Mouse (Mus musculus) CH12.LX (cell line): ENCODE measurements at regions not wholly inside any gene's neighbourhood (a gene's known extent, or its start where the extent isn't known, plus 50 kb on each side); places are given as distances from the start of the nearest gene placed in this dataset.
A peak's percentile ranks its signal among the peaks of the same experiment; 100 is the strongest.
"Not testable (repeated sequence)": the region's sequence is repeated elsewhere in the genome, so short reads cannot be mapped to it uniquely, and the experiment has no call there.

Source experiments
- DNase-seq: peaks from one replicate; pipeline ENCODE4 v3.0.0-alpha.2; 2013; ENCODE audit errors: extremely low read depth
- H3K27ac ChIP-seq: 2 replicates; pipeline ENCODE4 v1.5.1; 2012; ENCODE audit warnings: low read depth, mild to moderate bottlenecking, control low read depth, moderate library complexity; ENCODE audit not compliant: insufficient read depth
- H3K27me3 ChIP-seq: replicated peaks from 2 replicates; pipeline ENCODE3; 2012; ENCODE audit warnings: inconsistent platforms
- H3K36me3 ChIP-seq, 2 experiments: replicated peaks in 1 of 2; 2 replicates each; pipeline versions ENCODE3 to v1.6.1; 2012; ENCODE audit warnings: inconsistent platforms in 1 of 2, low read length in 1 of 2, mild to moderate bottlenecking in 1 of 2, mixed read lengths in 1 of 2, moderate library complexity in 1 of 2; ENCODE audit not compliant: control insufficient read depth in 1 of 2, insufficient read depth in 1 of 2
- H3K4me1 ChIP-seq, 2 experiments: 2 replicates each; pipeline ENCODE4 v1.6.1; 2012; ENCODE audit warnings: inconsistent platforms in 1 of 2, moderate library complexity in 1 of 2; ENCODE audit not compliant: insufficient read depth in 2 of 2, control insufficient read depth in 1 of 2
- H3K4me2 ChIP-seq: 2 replicates; pipeline ENCODE4 v1.6.1; 2012; ENCODE audit warnings: low read depth, mild to moderate bottlenecking, control low read depth; ENCODE audit not compliant: poor library complexity, insufficient read depth, severe bottlenecking
- H3K4me3 ChIP-seq, 3 experiments: fragments of 150-350 bp in 1 of 3; sonication (generic) in 1 of 3; replicated peaks in 1 of 3; 2 replicates each; pipeline versions ENCODE3 to v1.5.1; 2011 to 2012; ENCODE audit warnings: low read depth in 2 of 3, low read length in 2 of 3, mild to moderate bottlenecking in 2 of 3, moderate library complexity in 2 of 3, control low read depth in 1 of 3, improper control_type of control experiment in 1 of 3, inconsistent platforms in 1 of 3, mixed read lengths in 1 of 3; ENCODE audit not compliant: poor library complexity in 1 of 3
- H3K79me2 ChIP-seq: replicated peaks from 2 replicates; pipeline ENCODE4 v1.6.1; 2012; ENCODE audit warnings: mild to moderate bottlenecking, moderate library complexity; ENCODE audit not compliant: control insufficient read depth, poor library complexity, insufficient read depth, severe bottlenecking; ENCODE audit errors: extremely low read depth
- H3K9ac ChIP-seq: 2 replicates; pipeline ENCODE4 v1.6.1; 2012; ENCODE audit warnings: low read depth, mild to moderate bottlenecking, control low read depth, moderate library complexity; ENCODE audit not compliant: insufficient read depth
- H3K9me3 ChIP-seq: replicated peaks from 2 replicates; pipeline ENCODE3; 2012; ENCODE audit warnings: low read length, inconsistent platforms, mixed read lengths
- BHLHE40 ChIP-seq: IDR thresholded peaks from 2 replicates; pipeline ENCODE4 v1.6.1; 2011; ENCODE audit warnings: mild to moderate bottlenecking, low read depth, low read length, improper control_type of control experiment
- CHD2 ChIP-seq: IDR thresholded peaks from 2 replicates; pipeline ENCODE4 v1.6.1; 2011; ENCODE audit warnings: low read length, improper control_type of control experiment
- E2F4 ChIP-seq: IDR thresholded peaks from 2 replicates; pipeline ENCODE4 v1.6.1; 2011; ENCODE audit warnings: low read depth, low read length, improper control_type of control experiment; ENCODE audit not compliant: insufficient replicate concordance
- HCFC1 ChIP-seq: IDR thresholded peaks from 2 replicates; pipeline ENCODE4 v1.6.1; 2012; ENCODE audit warnings: low read depth, mild to moderate bottlenecking, inconsistent platforms, low read length, improper control_type of control experiment
- IRF4 ChIP-seq: IDR thresholded peaks from 2 replicates; pipeline ENCODE4 v1.6.1; 2014; ENCODE audit warnings: low read depth, mild to moderate bottlenecking, inconsistent platforms, low read length, improper control_type of control experiment
- PAX5 ChIP-seq: IDR thresholded peaks from 2 replicates; pipeline ENCODE4 v1.6.1; 2012; ENCODE audit warnings: low read length, inconsistent platforms, mixed read lengths
- RCOR1 ChIP-seq: conservative IDR thresholded peaks from 2 replicates; pipeline ENCODE4 v1.6.1; 2012; ENCODE audit warnings: low read depth, mild to moderate bottlenecking, inconsistent platforms, low read length, improper control_type of control experiment
- TCF12 ChIP-seq: IDR thresholded peaks from 2 replicates; pipeline ENCODE4 v1.6.1; 2014; ENCODE audit warnings: low read depth, mild to moderate bottlenecking, inconsistent platforms, low read length, improper control_type of control experiment
- UBTF ChIP-seq: IDR thresholded peaks from 2 replicates; pipeline ENCODE4 v1.6.1; 2012; ENCODE audit warnings: low read depth, mild to moderate bottlenecking, inconsistent platforms, low read length, improper control_type of control experiment, moderate library complexity
- USF1 ChIP-seq: IDR thresholded peaks from 2 replicates; pipeline ENCODE4 v1.6.1; 2014; ENCODE audit warnings: low read depth, mild to moderate bottlenecking, inconsistent platforms, low read length, improper control_type of control experiment
- ZNF384 ChIP-seq: IDR thresholded peaks from 2 replicates; pipeline ENCODE4 v1.6.1; 2012; ENCODE audit warnings: low read depth, low read length, improper control_type of control experiment, inconsistent platforms
- dilution Hi-C: fragments of 300-500 bp; cut with MboI; formaldehyde crosslinking; loops from 2 replicates; pipeline ENCODE4 v1.14.3; 2020; ENCODE audit warnings: low sequenced_read_pairs; ENCODE audit not compliant: extremely low pct_unique_long_range_greater_than_20kb, extremely low pct_ligation_motif_present
- in situ Hi-C: fragments of 300-500 bp; cut with MboI; formaldehyde crosslinking; loops from 3 replicates; pipeline ENCODE4 v1.14.3; 2019; ENCODE audit warnings: low sequenced_read_pairs, low pct_ligation_motif_present, low pct_unique_long_range_greater_than_20kb, mixed read lengths

- no peak overlapping the region for H3K4me2 ChIP-seq
- H3K9me3 ChIP-seq: no peaks in the 10 kb centered on the region
- TF ChIP-seq IRF4 (no peak), PAX5 (no peak), USF1 (no peak), CHD2 (no peak), E2F4 (no peak), UBTF (no peak), HCFC1 (no peak), ZNF384 (no peak)
- no peak overlapping the region for H3K9ac ChIP-seq
- H3K27me3 ChIP-seq: no peaks in the 10 kb centered on the region
- in situ Hi-C loops: no loop called here
- H3K4me1 ChIP-seq: no peaks in the 10 kb centered on the region
- no peak overlapping the region for H3K4me3 ChIP-seq
- H3K27ac ChIP-seq: no peak overlapping the region
- dilution Hi-C loops: no loop called here
- DNase-seq: no peak
- no peaks in the 10 kb centered on the region for H3K36me3 ChIP-seq
- H3K79me2 ChIP-seq: no peaks in the 10 kb centered on the region
Measured at GRCm38 (mm10) chr17:3020406-3020805, 94.4 kb upstream of the Scaf8 start.

- Histone ChIP-seq H3K27ac (0 out of 2 replicates have a peak overlapping the region, but pooled peaks have one; percentile 21), H3K36me3 (no peaks in the 10 kb centered on the region), H3K79me2 (no peaks in the 10 kb centered on the region), H3K9me3 (no peaks in the 10 kb centered on the region), H3K9ac (no peak overlapping the region), H3K4me3 (no peak overlapping the region), H3K4me2 (no peak overlapping the region)
- in situ Hi-C loops: no loop called here
- dilution Hi-C loops: no loop called here
- no peak for DNase-seq
- TF ChIP-seq TCF12: no peak
- no peak for TF ChIP-seq RCOR1
- no peak for TF ChIP-seq BHLHE40
- TF ChIP-seq, all 38 proteins: peak for 0
- H3K27me3 ChIP-seq: no peaks in the 10 kb centered on the region
- H3K4me1 ChIP-seq: peaks cover 0 to 2% of the 10 kb centered on the region in 2 experiments; a peak in 1 of 4 replicates
Measured at GRCm38 (mm10) chr17:3022245-3022935, 92.4 kb upstream of the Scaf8 start.

GRCm38 (mm10) chr17:3022936-3023247 lies 91.9 kb upstream of the Scaf8 start:
- H3K4me2 ChIP-seq, H3K27ac ChIP-seq, dilution Hi-C loops, H3K27me3 ChIP-seq, in situ Hi-C loops, H3K36me3 ChIP-seq, H3K79me2 ChIP-seq, H3K4me3 ChIP-seq, H3K9ac ChIP-seq, H3K9me3 ChIP-seq, H3K4me1 ChIP-seq, DNase-seq: not testable (repeated sequence)
